Mouse (Mus musculus): ENCODE measurements around the gene Cdk5rap2.

DNA sequence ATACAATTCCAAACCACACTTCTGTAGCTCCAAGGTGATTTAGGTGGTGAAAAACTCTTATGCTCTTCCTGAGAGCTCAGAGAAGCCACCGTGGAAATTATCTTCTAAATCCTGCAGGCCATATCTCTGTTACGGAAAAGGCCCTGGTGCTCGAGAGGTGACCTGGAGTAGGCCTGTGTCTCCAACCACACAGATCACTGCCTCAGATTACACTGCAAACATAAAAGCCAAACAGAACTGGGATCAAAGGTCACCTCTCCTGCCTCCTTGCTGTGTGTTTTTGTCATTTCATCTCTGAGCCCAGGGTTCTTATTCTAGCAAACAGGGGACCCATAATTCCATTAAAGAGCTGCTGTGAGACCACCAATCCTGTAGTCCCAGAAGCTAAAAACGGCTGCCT is 48.9 kb downstream of the Cdk5rap2 start:
- TF ChIP-seq MAX (IDR thresholded peaks at IDR 0.05; ENCODE audit: low read length), result no peak
- no peak for TF ChIP-seq POLR2A (IDR thresholded peaks at IDR 0.05; ENCODE audit: control insufficient read depth in 1 of 2, insufficient read depth in 1 of 2, low read depth in 1 of 2, low read length in 2 of 2, poor library complexity in 1 of 2)
- TF ChIP-seq CTCF (IDR thresholded peaks at IDR 0.05 in 2 of 3, conservative IDR thresholded peaks at IDR 0.05 in 1 of 3; ENCODE audit: control insufficient read depth in 1 of 3, insufficient read depth in 1 of 3, low read depth in 2 of 3, low read length in 3 of 3, poor library complexity in 1 of 3, severe bottlenecking in 1 of 3), result no peak
- TF ChIP-seq ETS1 (IDR thresholded peaks at IDR 0.05; ENCODE audit: low read depth, low read length), result no peak
- TF ChIP-seq SIN3A (IDR thresholded peaks at IDR 0.05; ENCODE audit: low read length), result no peak
- TF ChIP-seq ZMIZ1 (IDR thresholded peaks at IDR 0.05; ENCODE audit: low read depth, low read length), result no peak
- TF ChIP-seq POLR2AphosphoS2 (IDR thresholded peaks at IDR 0.05; ENCODE audit: low read length), result no peak
- no peak for TF ChIP-seq USF2 (IDR thresholded peaks at IDR 0.05; ENCODE audit: borderline replicate concordance in 1 of 2, insufficient read depth in 1 of 2, low read depth in 1 of 2, low read length in 2 of 2)
- TF ChIP-seq EP300 (IDR thresholded peaks at IDR 0.05; ENCODE audit: low read depth in 1 of 2, low read length in 2 of 2), result no peak
- no peak for TF ChIP-seq NELFE (IDR thresholded peaks at IDR 0.05; ENCODE audit: low read depth, low read length)

Measured in MEL (cell line).